Mouse (Mus musculus): ENCODE measurements around the gene A430005L14Rik. TPM values are rescaled to one million over a fixed set of nuclear protein-coding genes. Genes with fewer than 3 reads are reported as not detected.
A peak's percentile ranks its signal among the peaks of the same experiment; 100 is the strongest.

Gene A430005L14Rik
- polyA plus RNA-seq, 1 experiment from 2014 or later: 70.4 TPM

DNA sequence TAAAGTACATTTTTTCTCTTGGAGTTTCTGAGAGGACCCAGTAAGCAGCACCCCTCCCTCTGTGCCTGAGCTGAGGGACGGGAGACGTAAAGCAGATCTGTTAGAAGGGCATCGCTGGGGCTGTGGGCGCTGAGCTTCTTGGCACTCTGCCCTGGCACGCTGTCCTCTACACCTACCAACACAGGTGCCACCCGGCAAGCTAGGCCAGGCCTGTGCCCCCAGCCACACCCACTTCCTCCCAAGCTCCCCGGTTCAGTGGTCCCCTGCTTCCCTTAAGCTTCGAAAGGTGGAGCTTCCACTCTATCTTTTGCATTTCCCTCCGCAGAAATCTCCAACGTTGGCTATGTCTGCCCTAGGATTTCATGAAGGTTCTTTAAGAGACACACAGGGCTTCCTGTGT lies 22.2 kb downstream of the A430005L14Rik start:
- no peaks in the 10 kb centered on the region for H3K27me3 ChIP-seq (ENCODE audit: control insufficient read depth, insufficient read depth, low read length)
- ATAC-seq (ENCODE audit: insufficient number of reproducible peaks, insufficient read depth, low FRiP score, low read depth): no peak
- peaks cover 8% of the 10 kb centered on the region for H3K4me1 ChIP-seq (ENCODE audit: control insufficient read depth, insufficient read depth, low read length)
- 88% methylated on average over 10 of the region's 10 CpGs for WGBS
- H3K9ac ChIP-seq (replicated peaks; ENCODE audit: low read depth, low read length): no peak overlapping the region
- H3K27ac ChIP-seq (ENCODE audit: low read length): no peak overlapping the region
- H3K36me3 ChIP-seq (ENCODE audit: control insufficient read depth, insufficient read depth, low read length): peaks cover 22% of the 10 kb centered on the region
- no peaks in the 10 kb centered on the region for H3K9me3 ChIP-seq (ENCODE audit: control insufficient read depth, low read depth, low read length)
- H3K4me3 ChIP-seq (ENCODE audit: low read depth, low read length): no peak overlapping the region
- no peak overlapping the region for H3K4me2 ChIP-seq (replicated peaks; ENCODE audit: low read depth, low read length)

DNA sequence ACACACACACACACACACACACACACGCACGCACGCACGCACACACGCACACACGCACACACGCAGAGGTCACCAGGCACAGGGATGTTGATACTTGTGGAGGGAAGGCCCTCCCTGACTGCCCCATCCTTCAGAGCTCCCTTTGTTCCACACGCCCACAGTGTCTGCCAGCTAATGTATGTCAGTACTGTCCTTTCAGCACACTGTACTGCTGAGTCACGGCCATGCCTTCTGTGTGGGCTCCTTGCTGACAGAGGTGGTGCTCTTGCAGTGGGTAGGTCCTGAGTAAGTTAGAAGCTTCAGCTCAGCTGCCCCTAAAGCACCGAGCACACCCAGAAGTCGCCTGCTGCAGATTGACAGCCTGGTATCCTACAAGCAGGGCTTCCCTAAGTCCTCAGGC lies 23.4 kb downstream of the A430005L14Rik start:
- Histone ChIP-seq H3K4me1 (ENCODE audit: control insufficient read depth, insufficient read depth, low read length) (peaks cover 8% of the 10 kb centered on the region), H3K4me2 (replicated peaks; ENCODE audit: low read depth, low read length) (no peak overlapping the region), H3K4me3 (ENCODE audit: low read depth, low read length) (no peak overlapping the region), H3K27me3 (ENCODE audit: control insufficient read depth, insufficient read depth, low read length) (no peaks in the 10 kb centered on the region), H3K36me3 (ENCODE audit: control insufficient read depth, insufficient read depth, low read length) (peaks cover 33% of the 10 kb centered on the region), H3K9me3 (ENCODE audit: control insufficient read depth, low read depth, low read length) (no peaks in the 10 kb centered on the region), H3K27ac (ENCODE audit: low read length) (no peak overlapping the region), H3K9ac (replicated peaks; ENCODE audit: low read depth, low read length) (no peak overlapping the region)
- no peak for ATAC-seq (ENCODE audit: insufficient number of reproducible peaks, insufficient read depth, low FRiP score, low read depth)
- WGBS: 87% methylated on average over 11 of the region's 11 CpGs

DNA sequence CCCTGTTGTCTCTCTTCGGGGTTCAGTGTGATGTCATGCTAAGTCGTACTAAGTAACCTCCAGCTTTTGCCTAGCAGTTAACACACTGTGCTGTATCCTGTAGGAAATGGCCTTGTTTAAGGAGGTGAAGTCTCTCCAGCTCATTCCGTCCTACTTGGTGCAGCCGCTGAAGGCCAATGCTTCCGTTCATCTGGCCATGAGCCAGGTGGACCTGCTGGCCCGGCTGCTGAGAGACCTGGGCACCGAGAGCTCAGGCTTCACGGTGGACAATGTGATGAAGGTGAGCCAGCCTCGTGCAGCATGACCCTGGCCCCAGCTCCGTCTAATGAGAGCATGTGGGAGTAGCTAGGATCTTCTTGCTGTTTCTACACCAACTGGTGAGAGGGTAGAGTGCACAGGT lies 35.7 kb downstream of the A430005L14Rik start:
- ATAC-seq (ENCODE audit: insufficient number of reproducible peaks, insufficient read depth, low FRiP score, low read depth): no peak
- H3K4me1 ChIP-seq (ENCODE audit: control insufficient read depth, insufficient read depth, low read length): no peaks in the 10 kb centered on the region
- peaks cover 70% of the 10 kb centered on the region for H3K36me3 ChIP-seq (ENCODE audit: control insufficient read depth, insufficient read depth, low read length)
- WGBS: 86% methylated on average over 10 of the region's 10 CpGs
- H3K27me3 ChIP-seq (ENCODE audit: control insufficient read depth, insufficient read depth, low read length): no peaks in the 10 kb centered on the region
- H3K27ac ChIP-seq (ENCODE audit: low read length): no peak overlapping the region
- H3K9me3 ChIP-seq (ENCODE audit: control insufficient read depth, low read depth, low read length): no peaks in the 10 kb centered on the region
- no peak overlapping the region for H3K4me2 ChIP-seq (replicated peaks; ENCODE audit: low read depth, low read length)
- H3K9ac ChIP-seq (replicated peaks; ENCODE audit: low read depth, low read length): no peak overlapping the region
- H3K4me3 ChIP-seq (ENCODE audit: low read depth, low read length): no peak overlapping the region

DNA sequence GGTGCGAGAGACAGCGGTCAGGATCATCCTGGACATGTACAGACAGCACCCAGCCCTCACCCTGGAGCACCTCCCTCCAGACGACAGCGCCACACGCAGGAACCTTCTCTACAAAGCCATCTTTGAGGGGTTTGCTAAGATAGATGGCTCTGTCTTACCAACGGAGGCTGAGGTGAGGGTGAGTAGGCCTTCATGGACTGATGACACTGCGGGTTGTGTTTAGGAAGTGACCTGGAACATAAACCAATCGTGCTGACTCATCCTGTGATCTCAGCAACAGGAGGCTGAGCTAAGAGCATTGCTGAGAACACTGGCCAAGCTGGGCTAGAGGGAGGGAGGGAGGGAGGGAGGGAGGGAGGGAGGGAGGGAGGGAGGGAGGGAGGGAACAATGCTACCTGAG lies 36.5 kb downstream of the A430005L14Rik start:
- WGBS: 90% methylated on average over 8 of the region's 8 CpGs

DNA sequence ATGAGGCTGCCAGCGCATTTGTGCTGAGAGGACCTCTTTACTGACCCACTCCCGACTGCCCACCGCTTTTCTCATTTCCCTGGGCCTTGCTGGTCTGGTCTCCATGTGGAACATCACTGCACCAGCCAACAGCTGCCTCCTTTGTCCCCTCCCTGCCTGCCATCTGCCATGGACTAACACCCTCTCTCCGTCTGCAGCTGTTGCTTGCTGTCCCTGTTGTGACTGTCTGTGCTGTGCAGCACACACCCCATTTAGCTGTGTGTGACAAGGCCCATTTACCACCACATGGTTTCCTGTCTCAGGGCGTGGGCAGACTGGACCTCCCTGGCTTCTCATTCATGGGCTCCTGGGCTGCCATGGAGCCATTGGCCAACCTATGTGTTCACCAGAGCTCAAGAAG lies 48.5 kb downstream of the A430005L14Rik start:
- Histone ChIP-seq H3K9me3 (ENCODE audit: control insufficient read depth, low read depth, low read length) (no peaks in the 10 kb centered on the region), H3K4me3 (ENCODE audit: low read depth, low read length) (no peak overlapping the region), H3K27me3 (ENCODE audit: control insufficient read depth, insufficient read depth, low read length) (no peaks in the 10 kb centered on the region), H3K4me2 (replicated peaks; ENCODE audit: low read depth, low read length) (no peak overlapping the region), H3K27ac (ENCODE audit: low read length) (no peak overlapping the region), H3K4me1 (ENCODE audit: control insufficient read depth, insufficient read depth, low read length) (no peaks in the 10 kb centered on the region), H3K9ac (replicated peaks; ENCODE audit: low read depth, low read length) (no peak overlapping the region), H3K36me3 (ENCODE audit: control insufficient read depth, insufficient read depth, low read length) (peaks cover 25% of the 10 kb centered on the region)
- 89% methylated on average over 5 of the region's 5 CpGs for WGBS
- no peak for ATAC-seq (ENCODE audit: insufficient number of reproducible peaks, insufficient read depth, low FRiP score, low read depth)

More for the DNA sequence above, 36.5 kb downstream of the A430005L14Rik start:
- Histone ChIP-seq H3K4me1 (ENCODE audit: control insufficient read depth, insufficient read depth, low read length) (no peaks in the 10 kb centered on the region), H3K27ac (ENCODE audit: low read length) (no peak overlapping the region), H3K9me3 (ENCODE audit: control insufficient read depth, low read depth, low read length) (no peaks in the 10 kb centered on the region), H3K36me3 (ENCODE audit: control insufficient read depth, insufficient read depth, low read length) (peaks cover 70% of the 10 kb centered on the region), H3K9ac (replicated peaks; ENCODE audit: low read depth, low read length) (no peak overlapping the region), H3K4me2 (replicated peaks; ENCODE audit: low read depth, low read length) (no peak overlapping the region), H3K27me3 (ENCODE audit: control insufficient read depth, insufficient read depth, low read length) (no peaks in the 10 kb centered on the region), H3K4me3 (ENCODE audit: low read depth, low read length) (no peak overlapping the region)
- no peak for ATAC-seq (ENCODE audit: insufficient number of reproducible peaks, insufficient read depth, low FRiP score, low read depth)

DNA sequence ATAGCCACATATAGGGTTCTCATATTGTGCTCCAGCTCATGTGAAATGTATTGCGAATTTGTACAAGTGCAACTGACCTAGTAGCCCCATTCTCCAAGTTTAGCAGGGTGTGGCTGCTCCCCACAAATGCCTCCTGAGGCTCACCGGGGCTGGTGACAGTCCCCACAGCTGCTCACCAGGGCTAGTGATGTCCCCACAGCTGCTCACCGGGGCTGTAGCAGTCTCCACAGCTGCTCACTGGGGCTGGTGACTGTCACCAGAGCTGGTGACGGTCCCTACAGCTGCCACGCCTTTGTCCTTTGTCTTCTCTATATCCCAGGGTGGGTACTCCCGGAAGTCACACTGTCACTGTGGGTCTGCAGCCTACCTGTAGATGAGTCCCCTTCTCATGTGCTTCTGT lies 49.2 kb downstream of the A430005L14Rik start:
- H3K4me1 ChIP-seq (ENCODE audit: control insufficient read depth, insufficient read depth, low read length): no peaks in the 10 kb centered on the region
- no peaks in the 10 kb centered on the region for H3K27me3 ChIP-seq (ENCODE audit: control insufficient read depth, insufficient read depth, low read length)
- H3K4me2 ChIP-seq (replicated peaks; ENCODE audit: low read depth, low read length): no peak overlapping the region
- no peaks in the 10 kb centered on the region for H3K9me3 ChIP-seq (ENCODE audit: control insufficient read depth, low read depth, low read length)
- no peak overlapping the region for H3K4me3 ChIP-seq (ENCODE audit: low read depth, low read length)
- peaks cover 25% of the 10 kb centered on the region for H3K36me3 ChIP-seq (ENCODE audit: control insufficient read depth, insufficient read depth, low read length)
- WGBS: 89% methylated on average over 6 of the region's 6 CpGs
- ATAC-seq (ENCODE audit: insufficient number of reproducible peaks, insufficient read depth, low FRiP score, low read depth): no peak
- no peak overlapping the region for H3K27ac ChIP-seq (ENCODE audit: low read length)
- no peak overlapping the region for H3K9ac ChIP-seq (replicated peaks; ENCODE audit: low read depth, low read length)

DNA sequence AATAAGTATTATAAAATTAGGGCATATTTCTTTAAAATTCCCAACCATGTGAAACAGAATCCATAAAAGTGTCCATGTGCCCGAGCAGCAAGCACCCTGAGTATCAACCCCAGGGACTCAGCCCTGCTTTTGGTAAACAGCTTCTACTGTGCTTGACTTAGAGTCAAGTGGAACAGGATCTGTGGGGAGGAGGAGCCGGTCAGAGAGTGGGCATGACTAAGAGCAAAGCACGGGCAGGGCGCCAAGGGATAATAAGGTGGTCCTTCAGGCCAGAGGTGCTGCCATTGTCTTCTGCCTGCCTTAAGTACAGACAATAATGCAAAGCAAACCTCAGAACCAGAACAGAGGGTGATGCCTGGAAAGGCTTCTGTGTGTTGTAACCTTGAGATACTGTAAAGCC lies 50.7 kb downstream of the A430005L14Rik start:
- Histone ChIP-seq H3K36me3 (ENCODE audit: control insufficient read depth, insufficient read depth, low read length) (peaks cover 21% of the 10 kb centered on the region), H3K4me2 (replicated peaks; ENCODE audit: low read depth, low read length) (no peak overlapping the region), H3K4me1 (ENCODE audit: control insufficient read depth, insufficient read depth, low read length) (peaks cover 3% of the 10 kb centered on the region), H3K9ac (replicated peaks; ENCODE audit: low read depth, low read length) (no peak overlapping the region), H3K4me3 (ENCODE audit: low read depth, low read length) (no peak overlapping the region), H3K27ac (ENCODE audit: low read length) (no peak overlapping the region), H3K9me3 (ENCODE audit: control insufficient read depth, low read depth, low read length) (no peaks in the 10 kb centered on the region), H3K27me3 (ENCODE audit: control insufficient read depth, insufficient read depth, low read length) (no peaks in the 10 kb centered on the region)
- 83% methylated on average over 4 of the region's 4 CpGs for WGBS
- no peak for ATAC-seq (ENCODE audit: insufficient number of reproducible peaks, insufficient read depth, low FRiP score, low read depth)

DNA sequence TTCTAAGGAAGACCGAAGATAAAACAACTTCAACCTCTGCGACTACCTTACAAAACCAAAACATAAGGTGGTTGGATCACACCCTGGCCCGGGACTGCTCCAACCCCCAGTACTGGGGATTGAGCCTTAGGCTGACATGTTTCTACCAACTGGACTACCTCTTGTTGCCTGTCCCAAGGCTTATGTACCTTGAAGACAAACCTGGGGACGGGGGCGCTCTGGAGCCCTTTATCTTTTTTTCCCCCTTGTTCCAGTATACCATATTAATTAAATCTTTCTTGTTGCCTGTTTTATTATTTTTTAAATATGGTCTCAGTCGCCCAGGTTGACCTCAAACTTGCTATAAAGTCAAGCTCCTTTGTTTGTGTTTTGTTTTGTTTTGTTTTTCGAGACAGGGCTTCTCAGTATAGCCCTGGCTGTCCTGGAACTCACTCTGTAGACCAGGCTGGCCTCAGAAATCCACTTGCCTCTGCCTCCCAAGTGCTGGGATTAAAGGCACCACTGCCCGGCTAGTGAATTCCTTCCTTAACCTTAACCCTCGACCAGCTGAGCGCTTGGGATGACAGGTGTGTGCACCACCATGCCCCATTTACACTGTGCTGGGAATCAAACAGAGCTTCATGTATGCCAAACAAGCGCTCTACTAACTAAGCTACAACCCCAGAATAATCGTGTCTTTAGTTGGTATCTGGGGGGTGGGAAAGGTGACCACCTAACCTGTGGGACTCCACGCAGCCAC lies 54.0 kb downstream of the A430005L14Rik start:
- H3K4me1 ChIP-seq (ENCODE audit: control insufficient read depth, insufficient read depth, low read length): peaks cover 14% of the 10 kb centered on the region
- H3K9me3 ChIP-seq (ENCODE audit: control insufficient read depth, low read depth, low read length): no peaks in the 10 kb centered on the region
- H3K27me3 ChIP-seq (ENCODE audit: control insufficient read depth, insufficient read depth, low read length): no peaks in the 10 kb centered on the region
- no peak overlapping the region for H3K27ac ChIP-seq (ENCODE audit: low read length)
- peak overlapping the region; percentile 95 for H3K9ac ChIP-seq (replicated peaks; ENCODE audit: low read depth, low read length)
- WGBS: 27% methylated on average over 13 of the region's 13 CpGs
- H3K4me3 ChIP-seq (ENCODE audit: low read depth, low read length): peak overlapping the region; percentile 96
- no peak for ATAC-seq (ENCODE audit: insufficient number of reproducible peaks, insufficient read depth, low FRiP score, low read depth)
- peaks cover 21% of the 10 kb centered on the region; the same call in 1 of the 2 replicates for H3K36me3 ChIP-seq (ENCODE audit: control insufficient read depth, insufficient read depth, low read length)
- peak overlapping the region; percentile 95 for H3K4me2 ChIP-seq (replicated peaks; ENCODE audit: low read depth, low read length)

Data from stomach, embryonic 14.5 days (tissue).